Mouse (Mus musculus) brain, embryonic 14.5 days (tissue): ENCODE results near the gene Fbxo21.

Experiments used
- CTCF ChIP-seq: fragments of 200-500 bp; IDR thresholded peaks from 2 replicates; pipeline ENCODE4 v1.5.1; 2012; ENCODE audit warnings: inconsistent platforms, mild to moderate bottlenecking, moderate library complexity, borderline replicate concordance; ENCODE audit not compliant: insufficient read depth, insufficient read length; ENCODE audit errors: extremely low read depth
- POLR2A ChIP-seq: fragments of 200-500 bp; IDR thresholded peaks from 2 replicates; pipeline ENCODE4 v1.6.1; 2012; ENCODE audit warnings: mild to moderate bottlenecking, inconsistent platforms, borderline replicate concordance; ENCODE audit not compliant: poor library complexity, insufficient read depth, insufficient read length, severe bottlenecking; ENCODE audit errors: extremely low read depth

DNA sequence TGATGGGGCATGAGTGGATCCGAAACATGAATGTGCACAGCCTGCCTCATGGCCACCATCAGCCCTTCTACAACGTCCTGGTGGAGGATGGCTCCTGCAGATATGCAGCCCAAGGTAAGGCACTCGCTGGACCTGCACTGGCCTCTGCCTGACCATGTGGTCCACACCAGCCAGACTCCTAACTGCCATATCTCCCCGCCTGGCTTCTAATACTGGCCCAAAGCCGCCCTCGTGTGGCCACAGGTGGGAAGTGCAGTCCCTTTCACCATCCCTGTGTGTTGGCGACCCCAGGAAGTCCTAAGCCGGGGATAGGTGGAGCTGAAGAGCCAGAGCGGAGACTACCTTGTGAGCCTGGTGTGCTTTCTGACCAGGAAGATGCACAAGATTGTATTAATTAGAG is 25.5 kb downstream of the Fbxo21 start:
- peak; percentile 98 for TF ChIP-seq CTCF
- TF ChIP-seq POLR2A = no peak
